Mouse (Mus musculus) left cerebral cortex, postnatal 4 days (tissue): ENCODE data around the gene Cacnb3. TPM values are rescaled to one million over a fixed set of nuclear protein-coding genes. Genes with fewer than 3 reads are reported as not detected.

Source experiments
- DNase-seq: peaks from one replicate; pipeline ENCODE4 v3.0.0-alpha.2; 2022
- intact Hi-C: fragments of 180-260 bp; cut with DNase I; formaldehyde crosslinking; loops from one replicate; pipeline ENCODE4 v1.15.1; 2025
- total RNA-seq, 2 experiments: library from RNA; stranded (reverse); gene quantifications; 2 replicates each; pipeline ENCODE4 v1.2.3; 2021

Cacnb3 gene
- total RNA-seq, 2 experiments from 2014 or later, result 213 to 226 TPM

DNA sequence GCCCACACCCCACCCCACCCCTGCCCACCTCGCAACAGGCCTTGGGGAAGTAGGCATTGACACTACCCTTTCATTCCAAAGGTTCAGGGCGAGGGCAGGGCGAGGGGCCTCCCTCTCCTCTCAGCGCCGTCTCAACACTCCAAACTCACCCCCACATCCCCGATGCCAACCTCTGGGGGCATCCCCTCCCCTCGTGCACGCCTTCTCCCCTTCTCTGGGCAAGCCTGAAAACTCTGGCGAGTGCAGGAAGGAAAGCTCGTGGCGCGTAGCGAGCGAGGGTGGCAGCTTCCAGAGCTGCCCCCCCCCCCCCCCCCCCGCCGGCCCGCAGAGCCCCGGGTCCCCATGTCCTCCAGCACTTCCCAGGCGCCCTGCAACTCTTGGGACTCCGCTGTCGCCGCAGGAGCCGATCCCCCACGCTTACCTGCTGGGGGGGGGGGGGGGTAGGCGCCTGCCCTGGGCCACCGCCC is 21.8 kb upstream of the Cacnb3 start:
- no peak for DNase-seq
- intact Hi-C loops, result no loop called here

GRCm38 (mm10) chr15:98609331-98610130 is 21.1 kb upstream of the Cacnb3 start, which contains the start of gene Adcy6:
Gene Adcy6 (minus strand): TSS chr15:98610076.
- intact Hi-C loops, result no loop called here
- DNase-seq, result peak; percentile 90

DNA sequence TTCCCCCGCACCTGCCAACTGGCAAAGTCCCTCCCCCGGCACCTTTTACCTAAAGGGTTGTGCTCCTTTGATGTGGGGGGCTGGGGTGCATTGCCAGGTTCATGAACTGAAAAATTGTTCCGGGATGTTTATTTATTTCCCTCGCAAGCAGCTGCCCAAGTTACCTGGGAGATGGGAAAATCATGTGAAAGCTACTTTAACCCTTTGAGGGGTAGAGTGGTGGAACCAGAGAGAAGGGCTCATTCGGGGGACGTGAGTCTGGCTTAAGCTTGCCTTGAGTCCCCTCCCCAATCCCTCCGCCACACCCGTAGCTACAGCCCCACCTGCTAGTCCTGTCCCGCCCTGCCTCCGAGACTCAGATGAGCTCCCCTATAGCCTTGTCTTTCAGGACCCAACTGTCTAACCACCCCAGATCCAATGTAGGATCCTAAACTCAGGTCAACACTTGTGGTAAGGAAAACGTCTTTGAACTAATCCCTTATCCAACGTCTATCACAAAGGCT is 20.5 kb upstream of the Cacnb3 start:
- DNase-seq, result no peak
- intact Hi-C loops, result no loop called here

DNA sequence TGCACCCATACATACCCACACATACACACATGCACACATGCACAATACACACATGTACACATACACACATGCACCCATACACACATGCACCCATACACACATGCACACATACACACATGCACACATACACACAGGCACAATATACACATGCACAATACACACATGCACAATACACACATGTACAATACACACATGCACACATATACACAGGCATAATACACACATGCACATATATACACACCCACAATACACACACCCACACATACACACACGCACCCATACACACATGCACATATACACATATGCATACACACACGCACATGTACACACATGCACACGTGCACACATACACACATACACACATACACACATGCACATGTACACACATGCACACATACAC is 18.4 kb upstream of the Cacnb3 start:
- intact Hi-C loops, result no loop called here

GRCm38 (mm10) chr15:98614551-98614950 is 16.1 kb upstream of the Cacnb3 start:
- intact Hi-C loops, result no loop called here
- DNase-seq, result peak; percentile 74

More for the DNA sequence above, 18.4 kb upstream of the Cacnb3 start:
- no peak for DNase-seq

GRCm38 (mm10) chr15:98614971-98615370 is 15.7 kb upstream of the Cacnb3 start:
- intact Hi-C loops, result loop anchor here (5.0 kb wide), 1 partner anchor 33 kb away; no protein-coding TSS in a partner anchor

DNA sequence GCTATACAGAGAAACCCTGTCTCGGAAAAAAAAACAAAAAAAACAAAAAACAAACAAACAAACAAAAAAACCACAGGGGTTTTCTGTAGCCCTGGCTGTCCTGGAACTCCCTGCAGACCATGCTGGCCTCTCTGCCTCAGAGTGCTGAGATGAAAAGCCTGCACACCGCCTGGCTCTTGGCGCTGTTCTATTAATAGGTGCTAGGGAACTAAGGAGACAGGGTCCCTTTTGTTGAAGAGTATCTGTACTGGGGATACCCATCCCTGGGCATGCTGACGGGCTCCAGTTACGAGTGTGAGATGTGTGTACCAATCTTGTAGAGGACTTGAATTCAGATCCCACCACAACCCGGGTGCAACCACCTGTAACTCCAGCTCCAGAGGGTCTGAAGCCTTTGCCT is 14.9 kb upstream of the Cacnb3 start:
- no peak for DNase-seq
- intact Hi-C loops, result loop anchor here (5.0 kb wide), 1 partner anchor 33 kb away; no protein-coding TSS in a partner anchor

More at GRCm38 (mm10) chr15:98614971-98615370, 15.7 kb upstream of the Cacnb3 start:
- DNase-seq, result no peak

GRCm38 (mm10) chr15:98616362-98617175 is 14.1 kb upstream of the Cacnb3 start:
- intact Hi-C loops, result loop anchor here (5.0 kb wide), 1 partner anchor 34 kb away; no protein-coding TSS in a partner anchor
- no peak for DNase-seq

- intact Hi-C loops, result loop anchor here (5.0 kb wide), 1 partner anchor 35 kb away; no protein-coding TSS in a partner anchor
Measured at GRCm38 (mm10) chr15:98617176-98617537, 13.5 kb upstream of the Cacnb3 start.

GRCm38 (mm10) chr15:98622199-98622598 is 8.4 kb upstream of the Cacnb3 start:
- DNase-seq, result no peak
- intact Hi-C loops, result no loop called here

More at GRCm38 (mm10) chr15:98617176-98617537, 13.5 kb upstream of the Cacnb3 start:
- DNase-seq, result peak; percentile 75

DNA sequence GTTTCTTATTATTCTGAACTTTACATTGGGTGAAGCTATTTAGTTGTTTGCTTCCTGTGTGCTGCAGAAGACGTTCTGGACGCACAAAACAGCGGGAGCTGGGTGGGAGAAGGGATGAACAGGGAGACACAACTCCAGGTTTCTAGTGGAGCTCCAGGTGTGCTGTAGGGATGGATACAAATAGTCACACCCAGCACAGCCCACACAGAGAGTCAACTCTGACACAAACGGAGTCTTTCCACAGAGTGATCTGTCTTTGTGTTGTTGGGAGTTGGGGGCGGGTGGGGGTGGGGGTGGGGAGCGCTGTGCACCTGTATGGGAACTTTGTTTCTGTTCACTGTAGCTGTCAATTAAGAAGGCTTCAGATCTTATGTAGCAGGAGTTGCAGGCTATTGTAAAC is 7.9 kb upstream of the Cacnb3 start:
- DNase-seq, result no peak
- intact Hi-C loops, result no loop called here

GRCm38 (mm10) chr15:98623361-98623821 is 7.2 kb upstream of the Cacnb3 start:
- intact Hi-C loops, result no loop called here
- no peak for DNase-seq

DNA sequence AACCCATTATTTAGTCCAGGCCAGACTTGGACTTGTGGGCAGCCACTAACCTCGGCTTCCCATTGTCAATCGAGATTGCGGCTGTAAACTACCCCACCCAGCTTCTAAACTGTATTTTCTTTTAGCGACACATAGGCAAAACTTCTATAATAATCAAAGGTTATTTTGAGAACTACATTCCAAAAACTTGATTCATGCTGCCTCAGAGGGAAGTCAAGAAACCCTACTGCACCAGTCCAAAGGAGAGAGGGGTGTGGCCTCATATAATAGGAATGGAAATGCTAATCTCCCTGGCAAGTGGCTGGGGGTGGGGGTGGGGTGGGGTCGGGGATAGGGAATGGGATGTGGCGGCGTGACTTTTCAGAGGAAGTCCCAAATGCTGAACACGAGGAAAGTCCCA is 4.6 kb upstream of the Cacnb3 start:
- no peak for DNase-seq
- intact Hi-C loops, result no loop called here

GRCm38 (mm10) chr15:98626487-98627212 is 4.0 kb upstream of the Cacnb3 start:
- DNase-seq, result no peak
- intact Hi-C loops, result no loop called here

DNA sequence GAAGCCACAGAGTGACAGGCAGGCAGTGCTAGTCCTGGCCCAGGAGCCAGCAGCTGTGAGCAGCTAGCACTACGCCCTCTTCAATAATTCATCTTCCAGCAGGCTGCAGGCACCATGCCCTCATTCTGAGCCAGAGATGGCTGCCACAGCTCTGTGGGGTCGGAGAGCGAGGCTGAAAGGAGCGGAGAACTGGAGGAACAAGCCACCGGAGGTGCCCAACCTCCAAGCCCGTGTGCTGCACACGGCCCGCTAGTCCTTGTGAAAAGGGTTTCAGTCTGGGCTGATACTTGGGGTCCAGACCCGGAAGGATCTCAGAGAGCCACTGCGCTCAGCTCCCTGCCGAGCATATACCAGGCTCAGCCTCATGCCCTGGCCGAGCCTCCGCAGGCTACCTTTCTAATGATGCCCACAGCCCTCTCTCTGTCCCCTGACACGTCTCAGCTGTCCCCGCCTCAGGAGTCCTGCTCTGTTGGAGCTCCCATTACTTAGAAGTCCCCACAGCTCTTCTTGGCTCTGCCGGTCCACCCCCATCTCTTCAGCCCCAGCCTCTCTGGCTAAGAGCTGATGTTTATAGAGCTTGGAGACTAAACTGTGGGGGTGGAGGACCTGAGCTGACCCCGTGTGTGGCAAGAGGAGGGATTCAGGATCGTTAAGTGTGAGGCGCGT is 1.9 kb upstream of the Cacnb3 start:
- intact Hi-C loops, result no loop called here
- DNase-seq, result no peak

GRCm38 (mm10) chr15:98629464-98629863 is 1.2 kb upstream of the Cacnb3 start:
- DNase-seq, result no peak
- intact Hi-C loops, result no loop called here

DNA sequence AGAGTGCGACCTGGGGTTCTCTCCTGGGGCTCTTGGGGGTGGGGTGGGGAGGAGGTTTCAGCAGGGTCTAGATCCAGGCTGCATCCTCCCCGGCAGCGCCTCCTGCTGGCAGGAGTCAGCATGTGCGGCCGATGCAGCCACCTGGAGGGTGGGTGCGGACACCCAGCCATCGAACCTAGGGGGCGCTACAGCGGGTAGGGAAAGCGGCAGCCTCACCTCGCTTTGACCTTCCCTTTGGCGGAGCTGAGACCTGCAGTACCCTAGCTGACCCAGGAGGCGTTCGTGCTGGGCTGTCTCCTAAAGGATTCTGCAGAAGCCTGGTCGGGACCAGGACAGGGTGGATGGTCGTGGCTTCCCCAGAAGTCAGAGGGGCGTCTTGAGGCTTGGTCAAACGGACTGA is 853 bp downstream of the Cacnb3 start:
- intact Hi-C loops, result no loop called here
- DNase-seq, result peak; percentile 83

GRCm38 (mm10) chr15:98632107-98632744 is 1.6 kb downstream of the Cacnb3 start:
- DNase-seq, result peak; percentile 54

DNA sequence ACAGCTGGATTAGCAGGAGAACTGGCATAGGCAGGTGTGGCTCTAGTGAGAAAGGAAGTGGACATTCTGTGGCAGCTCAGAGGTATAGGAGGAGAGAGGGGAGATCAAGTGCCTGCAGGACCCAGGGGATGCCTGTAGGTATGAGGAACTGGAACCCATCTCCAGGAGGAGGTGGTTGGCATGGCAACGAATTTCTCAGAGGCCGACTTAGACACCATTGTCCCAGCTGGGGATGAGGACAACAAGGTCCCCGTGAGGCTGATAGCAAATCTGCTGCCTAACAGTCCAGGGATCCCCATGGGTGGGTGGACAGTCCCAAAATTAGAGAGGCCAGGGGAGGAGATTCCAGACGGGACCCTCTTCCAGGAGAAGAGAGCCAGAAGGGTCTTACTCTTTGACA is 2.3 kb downstream of the Cacnb3 start:
- no peak for DNase-seq
- intact Hi-C loops, result no loop called here

More at GRCm38 (mm10) chr15:98632107-98632744, 1.6 kb downstream of the Cacnb3 start:
- intact Hi-C loops, result no loop called here
